Mouse (Mus musculus): ENCODE data around the gene Rfc1.

DNA sequence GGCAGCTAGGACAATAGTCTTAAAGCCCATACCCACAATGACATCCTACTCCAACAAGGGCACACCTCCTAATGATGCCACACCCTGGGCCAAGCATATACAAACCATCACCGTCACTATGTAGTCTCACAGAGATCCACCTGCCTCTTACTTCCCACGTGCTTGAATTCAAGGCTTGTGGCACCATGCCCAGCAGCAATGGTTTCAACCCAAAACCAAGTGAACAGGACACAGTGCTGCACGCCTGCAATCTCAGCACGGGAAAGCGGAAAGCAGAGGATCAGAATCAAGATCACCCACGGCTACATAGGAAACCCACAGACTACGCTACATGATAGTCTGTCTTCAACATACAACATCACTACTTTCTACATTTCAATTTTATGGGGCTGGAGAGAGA, 27.3 kb downstream of the Rfc1 start:
- TF ChIP-seq CTCF (IDR thresholded peaks at IDR 0.05; ENCODE audit: low read depth): no peak
- no peak for TF ChIP-seq EP300 (IDR thresholded peaks at IDR 0.05; ENCODE audit: low read depth)
